Mouse (Mus musculus) heart, adult 2 months (tissue): ENCODE measurements at regions not wholly inside any gene's neighbourhood (a gene's known extent, or its start where the extent isn't known, plus 50 kb on each side); places are given as distances from the start of the nearest gene placed in this dataset.

Experiments used
- DNase-seq, 2 experiments: peaks; one replicate each; pipeline ENCODE4 v3.0.0; 2021
- H3K27ac ChIP-seq: fragments of 200-600 bp; 2 replicates; pipeline ENCODE4 v1.8.1; 2022
- H3K27me3 ChIP-seq: fragments of 200-500 bp; 2 replicates; pipeline ENCODE4 v1.6.1; 2012; ENCODE audit warnings: mild to moderate bottlenecking, low read length, inconsistent platforms, mixed read lengths; ENCODE audit not compliant: control insufficient read depth, insufficient read depth
- H3K36me3 ChIP-seq: fragments of 200-500 bp; 2 replicates; pipeline ENCODE4 v1.6.1; 2012; ENCODE audit warnings: low read length, inconsistent platforms; ENCODE audit not compliant: control insufficient read depth, insufficient read depth
- H3K4me1 ChIP-seq: fragments of 200-500 bp; 2 replicates; pipeline ENCODE4 v1.6.1; 2011; ENCODE audit warnings: low read length; ENCODE audit not compliant: control insufficient read depth, insufficient read depth
- H3K4me3 ChIP-seq: fragments of 200-600 bp; 2 replicates; pipeline ENCODE4 v1.8.1; 2022
- H3K79me2 ChIP-seq: fragments of 200-500 bp; replicated peaks from 2 replicates; pipeline ENCODE4 v1.6.1; 2012; ENCODE audit warnings: mild to moderate bottlenecking, inconsistent platforms, low read length, moderate library complexity, mixed read lengths; ENCODE audit not compliant: control insufficient read depth, insufficient read depth
- H3K9ac ChIP-seq: fragments of 200-500 bp; 2 replicates; pipeline ENCODE4 v1.6.1; 2012; ENCODE audit warnings: low read depth, mild to moderate bottlenecking, control low read depth, inconsistent platforms, low read length, mixed read lengths
- CTCF ChIP-seq: fragments of 200-600 bp; IDR thresholded peaks from 2 replicates; pipeline ENCODE4 v1.8.1; 2022; ENCODE audit warnings: antibody characterized with exemption, mild to moderate bottlenecking, moderate library complexity
- EP300 ChIP-seq: fragments of 200-500 bp; IDR thresholded peaks from 2 replicates; pipeline ENCODE4 v1.6.1; 2011; ENCODE audit warnings: low read depth, low read length, control low read depth; ENCODE audit not compliant: insufficient read depth
- POLR2A ChIP-seq: fragments of 200-500 bp; IDR thresholded peaks from 2 replicates; pipeline ENCODE4 v1.6.1; 2011; ENCODE audit warnings: mild to moderate bottlenecking, low read depth, low read length, control low read depth; ENCODE audit not compliant: insufficient read depth
- WGBS: fragments of 180-500 bp; shearing (Covaris S2); methylation state at CpG from one replicate; pipeline ENCODE4 v1.1.7; 2018; 5-methylcytosine and 5-hydroxymethylcytosine counted together
- intact Hi-C: fragments of 180-260 bp; cut with DNase I; formaldehyde crosslinking; loops from one replicate; pipeline ENCODE4 v1.15.1; 2025

GRCm38 (mm10) chr15:67825796-67826484 is 1325.2 kb upstream of the Lrrc6 start:
- no peaks in the 10 kb centered on the region for H3K27me3 ChIP-seq
- H3K4me3 ChIP-seq, result no peak overlapping the region
- no peaks in the 10 kb centered on the region for H3K4me1 ChIP-seq
- H3K36me3 ChIP-seq, result no peaks in the 10 kb centered on the region
- WGBS, result 61% methylated on average over 4 of the region's 4 CpGs
- no peaks in the 10 kb centered on the region for H3K79me2 ChIP-seq
- no peak overlapping the region for H3K27ac ChIP-seq
- TF ChIP-seq POLR2A (no peak), EP300 (no peak), CTCF (no peak)
- no peak overlapping the region for H3K9ac ChIP-seq
- DNase-seq, result no peak
- intact Hi-C loops, result no loop called here

GRCm38 (mm10) chr15:67823226-67823625 is 1322.5 kb upstream of the Lrrc6 start:
- Histone ChIP-seq H3K9ac (no peak overlapping the region), H3K36me3 (no peaks in the 10 kb centered on the region), H3K79me2 (no peaks in the 10 kb centered on the region), H3K27ac (no peak overlapping the region), H3K4me3 (no peak overlapping the region), H3K4me1 (no peaks in the 10 kb centered on the region), H3K27me3 (no peaks in the 10 kb centered on the region)
- intact Hi-C loops, result no loop called here
- DNase-seq, result no peak
- no peak for TF ChIP-seq EP300
- TF ChIP-seq CTCF, result no peak
- TF ChIP-seq POLR2A, result no peak
- 49% methylated on average over 3 of the region's 3 CpGs for WGBS

GRCm38 (mm10) chr15:67799871-67800270 is 1299.2 kb upstream of the Lrrc6 start:
- TF ChIP-seq CTCF, result no peak
- no peak for TF ChIP-seq EP300
- TF ChIP-seq POLR2A, result no peak
- Histone ChIP-seq H3K79me2 (no peaks in the 10 kb centered on the region), H3K4me1 (no peaks in the 10 kb centered on the region), H3K9ac (no peak overlapping the region), H3K36me3 (no peaks in the 10 kb centered on the region), H3K4me3 (no peak overlapping the region), H3K27me3 (no peaks in the 10 kb centered on the region), H3K27ac (no peak overlapping the region)
- 63% methylated on average over 1 of the region's 1 CpGs for WGBS
- intact Hi-C loops, result no loop called here
- no peak for DNase-seq

GRCm38 (mm10) chr15:67795578-67795977 is 1294.9 kb upstream of the Lrrc6 start:
- intact Hi-C loops, result no loop called here
- no peak overlapping the region for H3K9ac ChIP-seq
- H3K4me1 ChIP-seq, result no peaks in the 10 kb centered on the region
- H3K27me3 ChIP-seq, result no peaks in the 10 kb centered on the region
- H3K4me3 ChIP-seq, result no peak overlapping the region
- no peak for DNase-seq
- TF ChIP-seq POLR2A (no peak), EP300 (no peak), CTCF (no peak)
- H3K36me3 ChIP-seq, result no peaks in the 10 kb centered on the region
- no peaks in the 10 kb centered on the region for H3K79me2 ChIP-seq
- 67% methylated on average over 2 of the region's 2 CpGs for WGBS
- H3K27ac ChIP-seq, result no peak overlapping the region

GRCm38 (mm10) chr15:67792822-67793221 is 1292.1 kb upstream of the Lrrc6 start:
- no peaks in the 10 kb centered on the region for H3K27me3 ChIP-seq
- TF ChIP-seq EP300 (no peak), POLR2A (no peak), CTCF (no peak)
- DNase-seq, result no peak
- intact Hi-C loops, result no loop called here
- no peaks in the 10 kb centered on the region for H3K79me2 ChIP-seq
- H3K36me3 ChIP-seq, result no peaks in the 10 kb centered on the region
- no peaks in the 10 kb centered on the region for H3K4me1 ChIP-seq
- H3K9ac ChIP-seq, result no peak overlapping the region
- no peak overlapping the region for H3K27ac ChIP-seq
- no peak overlapping the region for H3K4me3 ChIP-seq

- no peaks in the 10 kb centered on the region for H3K27me3 ChIP-seq
- intact Hi-C loops, result no loop called here
- H3K27ac ChIP-seq, result no peak overlapping the region
- no peaks in the 10 kb centered on the region for H3K79me2 ChIP-seq
- H3K4me3 ChIP-seq, result no peak overlapping the region
- no peaks in the 10 kb centered on the region for H3K4me1 ChIP-seq
- DNase-seq, result no peak
- H3K9ac ChIP-seq, result no peak overlapping the region
- TF ChIP-seq POLR2A (no peak), EP300 (no peak), CTCF (no peak)
- H3K36me3 ChIP-seq, result no peaks in the 10 kb centered on the region
Measured at GRCm38 (mm10) chr15:67788587-67788986, 1287.9 kb upstream of the Lrrc6 start.
